Mouse (Mus musculus) layer of hippocampus, adult 2 months (tissue): Measurements from ENCODE around the gene Pcdh15. TPM values are rescaled to one million over a fixed set of nuclear protein-coding genes. Genes with fewer than 3 reads are reported as not detected.

Experiments
- DNase-seq, 2 experiments: peaks; one replicate each; pipeline ENCODE4 v3.0.0; 2022; ENCODE audit warnings: low spot score in 2 of 2
- H3K27ac ChIP-seq: fragments of 200-600 bp; 2 replicates; pipeline ENCODE4 v1.8.1; 2022
- H3K4me3 ChIP-seq: fragments of 200-600 bp; 2 replicates; pipeline ENCODE4 v1.8.1; 2022; ENCODE audit warnings: mild to moderate bottlenecking
- CTCF ChIP-seq: fragments of 200-600 bp; conservative IDR thresholded peaks from 2 replicates; pipeline ENCODE4 v1.8.1; 2022; ENCODE audit warnings: antibody characterized with exemption, mild to moderate bottlenecking, moderate library complexity
- total RNA-seq, 2 experiments: library from RNA; stranded (reverse); gene quantifications; 2 replicates each; pipeline ENCODE4 v1.2.3; 2021

Gene Pcdh15
- total RNA-seq, 2 experiments from 2014 or later = 14.1 to 17.7 TPM

GRCm38 (mm10) chr10:74512315-74512714, 1413.2 kb downstream of the Pcdh15 start:
- H3K27ac ChIP-seq = no peak overlapping the region
- no peak for TF ChIP-seq CTCF
- H3K4me3 ChIP-seq = no peak overlapping the region
- no peak for DNase-seq

DNA sequence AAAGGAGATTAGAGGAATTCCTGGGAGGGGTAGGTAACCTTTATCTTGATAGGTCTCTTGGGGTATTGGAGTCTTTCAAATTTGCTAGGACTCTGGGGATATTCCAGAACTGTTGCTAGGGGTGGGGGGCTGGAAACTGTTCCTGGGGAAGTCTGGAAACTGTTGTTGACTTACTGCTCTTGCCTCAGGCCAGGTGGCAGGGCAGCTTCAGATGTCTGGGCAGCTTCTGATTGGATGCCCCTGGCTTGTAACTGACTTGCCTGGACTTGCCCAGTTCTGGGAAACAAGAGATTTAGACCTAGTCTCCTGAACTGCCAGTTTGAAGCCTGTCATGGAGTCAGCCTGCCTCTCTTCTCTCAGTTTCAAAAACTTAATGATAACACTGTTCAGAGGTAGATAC, 1414.6 kb downstream of the Pcdh15 start:
- Histone ChIP-seq H3K4me3 (no peak overlapping the region), H3K27ac (no peak overlapping the region)
- no peak for DNase-seq
- TF ChIP-seq CTCF = no peak

GRCm38 (mm10) chr10:74538371-74538770, 1439.2 kb downstream of the Pcdh15 start:
- no peak overlapping the region for H3K27ac ChIP-seq
- DNase-seq = no peak
- no peak overlapping the region for H3K4me3 ChIP-seq
- no peak for TF ChIP-seq CTCF

DNA sequence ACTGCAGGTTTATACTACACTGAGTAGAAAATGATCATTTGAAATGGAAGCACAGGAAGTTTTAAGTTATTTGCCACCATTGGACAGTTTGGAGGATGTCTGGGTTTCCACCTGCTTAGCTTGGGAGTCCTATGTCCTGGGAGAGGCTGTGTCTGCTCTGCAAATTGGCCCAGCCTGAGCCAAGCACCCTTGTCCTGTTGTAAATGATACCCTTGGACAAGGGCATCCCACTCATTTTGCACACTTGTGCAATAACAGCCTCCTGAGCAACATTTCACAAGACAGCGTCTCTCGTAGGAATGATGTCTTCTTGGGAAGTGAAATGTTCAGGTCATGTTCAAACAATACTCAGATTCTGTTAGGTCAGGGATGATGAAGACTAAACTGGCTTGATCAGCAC, 1456.2 kb downstream of the Pcdh15 start:
- no peak for TF ChIP-seq CTCF

DNA sequence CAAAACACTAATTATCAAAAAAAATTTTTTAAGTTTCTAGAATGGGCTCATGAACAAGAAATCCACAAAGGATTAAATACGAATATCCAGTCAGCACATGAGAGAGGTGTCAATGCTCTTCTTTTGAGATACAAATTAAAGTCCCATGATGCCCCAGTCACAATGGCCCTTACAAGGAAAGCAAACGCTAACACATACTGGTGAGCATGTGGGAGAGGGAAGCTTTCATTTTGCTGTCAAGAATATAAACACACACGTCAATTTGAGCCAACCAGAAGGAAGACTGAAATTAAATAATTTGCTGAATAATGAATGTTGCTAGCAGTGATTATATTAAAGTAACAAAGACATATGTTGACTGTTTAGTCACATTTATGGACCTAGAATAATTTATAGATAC, 1470.5 kb downstream of the Pcdh15 start:
- H3K27ac ChIP-seq = no peak overlapping the region
- DNase-seq = no peak
- no peak for TF ChIP-seq CTCF
- H3K4me3 ChIP-seq = no peak overlapping the region

More for the DNA sequence above, 1456.2 kb downstream of the Pcdh15 start:
- no peak overlapping the region for H3K27ac ChIP-seq
- no peak overlapping the region for H3K4me3 ChIP-seq
- no peak for DNase-seq

DNA sequence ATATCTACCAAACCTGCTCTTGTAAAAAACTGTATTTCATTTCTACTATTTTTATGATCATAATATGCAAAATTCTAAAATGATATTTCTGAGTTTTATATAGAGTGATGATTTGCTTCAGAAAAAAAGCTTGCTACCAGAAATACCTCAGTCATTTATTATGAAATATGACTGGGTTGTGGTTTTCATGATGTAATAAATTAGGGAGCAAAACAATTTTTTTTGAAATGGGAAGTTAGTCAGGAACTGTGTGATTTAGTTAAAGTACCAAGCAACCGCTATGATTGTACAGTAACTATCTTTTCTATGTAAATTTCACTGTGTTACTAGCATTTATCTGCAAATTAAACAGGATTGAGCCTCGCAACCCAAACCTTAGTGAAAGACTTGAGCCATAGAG, 1480.8 kb downstream of the Pcdh15 start:
- Histone ChIP-seq H3K27ac (no peak overlapping the region), H3K4me3 (no peak overlapping the region)
- TF ChIP-seq CTCF = no peak
- no peak for DNase-seq

DNA sequence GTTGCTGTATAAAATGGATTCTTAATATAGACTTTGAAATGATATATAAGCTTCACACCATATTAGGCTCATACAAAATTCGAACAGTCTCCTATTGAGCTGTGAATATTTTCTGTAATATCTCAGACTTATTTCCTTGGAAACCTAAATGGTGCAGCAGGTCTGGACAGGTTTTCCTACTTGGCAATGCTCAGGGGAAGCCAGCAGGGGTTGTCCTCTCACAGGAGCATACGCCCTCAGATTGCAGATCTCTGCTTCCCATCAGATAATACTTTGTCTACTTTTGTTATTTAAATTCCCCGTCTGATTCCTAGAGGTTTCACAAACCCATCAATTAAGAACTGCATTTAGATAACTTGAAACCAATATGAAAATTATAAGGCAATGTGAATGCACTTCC, 1492.7 kb downstream of the Pcdh15 start:
- TF ChIP-seq CTCF = no peak; the same call in 1 of the 2 replicates
- no peak overlapping the region for H3K4me3 ChIP-seq
- no peak for DNase-seq
- H3K27ac ChIP-seq = no peak overlapping the region

- Histone ChIP-seq H3K4me3 (no peak overlapping the region), H3K27ac (no peak overlapping the region)
- TF ChIP-seq CTCF = no peak
- DNase-seq = no peak
These were observed 1508.5 kb downstream of the Pcdh15 start for GRCm38 (mm10) chr10:74607683-74608082.

DNA sequence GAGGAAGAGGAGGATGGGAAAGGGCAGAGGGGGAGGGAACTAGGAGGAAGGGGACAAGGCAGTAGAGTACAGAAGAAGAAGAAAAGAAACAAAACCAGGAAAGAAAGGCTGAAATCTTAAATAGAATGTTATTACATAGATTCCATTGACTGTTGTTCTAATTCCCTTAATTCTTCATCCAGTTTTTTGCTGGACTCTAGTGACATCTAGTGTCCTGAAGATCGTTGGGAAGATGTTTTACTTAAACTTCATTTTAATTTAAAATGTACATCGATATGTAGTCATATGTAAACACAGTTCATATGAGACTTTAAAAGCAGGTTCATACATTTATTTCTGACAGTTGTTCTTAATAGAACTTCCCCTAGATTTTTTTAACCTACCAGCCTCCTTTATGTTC, 1522.7 kb downstream of the Pcdh15 start:
- peak; percentile 80 for TF ChIP-seq CTCF
- Histone ChIP-seq H3K27ac (no peak overlapping the region), H3K4me3 (no peak overlapping the region)
- peak in 1 of 2 experiments; percentile 30 for DNase-seq

- DNase-seq = no peak
- H3K4me3 ChIP-seq = no peak overlapping the region
- no peak for TF ChIP-seq CTCF
- no peak overlapping the region for H3K27ac ChIP-seq
These were observed 1526.6 kb downstream of the Pcdh15 start for GRCm38 (mm10) chr10:74625715-74626114.

DNA sequence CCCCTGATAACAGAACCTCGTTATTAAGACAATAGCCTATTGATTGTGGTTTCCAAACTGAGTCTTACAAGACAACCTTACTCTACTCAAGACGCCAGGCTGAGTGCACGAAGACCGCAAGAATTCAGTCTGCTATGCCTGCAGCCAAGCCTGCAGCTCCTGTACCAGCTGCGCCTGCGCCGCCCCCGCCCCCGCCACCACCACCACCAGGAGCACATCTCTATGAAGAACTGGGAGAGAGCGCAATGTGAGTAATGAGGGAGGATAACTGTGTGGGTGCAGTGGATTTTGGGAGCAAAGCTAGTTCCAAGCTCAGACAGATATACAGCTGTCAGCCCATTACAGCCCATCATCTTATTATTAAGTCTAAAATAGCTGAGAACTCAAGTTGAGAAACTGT, 1527.5 kb downstream of the Pcdh15 start:
- Histone ChIP-seq H3K4me3 (no peak overlapping the region), H3K27ac (no peak overlapping the region)
- DNase-seq = peak; percentile 13 to 18
- TF ChIP-seq CTCF = no peak

- no peak for TF ChIP-seq CTCF
- no peak for DNase-seq
- Histone ChIP-seq H3K4me3 (no peak overlapping the region), H3K27ac (no peak overlapping the region)
These were observed 1532.2 kb downstream of the Pcdh15 start for GRCm38 (mm10) chr10:74631314-74631713.

DNA sequence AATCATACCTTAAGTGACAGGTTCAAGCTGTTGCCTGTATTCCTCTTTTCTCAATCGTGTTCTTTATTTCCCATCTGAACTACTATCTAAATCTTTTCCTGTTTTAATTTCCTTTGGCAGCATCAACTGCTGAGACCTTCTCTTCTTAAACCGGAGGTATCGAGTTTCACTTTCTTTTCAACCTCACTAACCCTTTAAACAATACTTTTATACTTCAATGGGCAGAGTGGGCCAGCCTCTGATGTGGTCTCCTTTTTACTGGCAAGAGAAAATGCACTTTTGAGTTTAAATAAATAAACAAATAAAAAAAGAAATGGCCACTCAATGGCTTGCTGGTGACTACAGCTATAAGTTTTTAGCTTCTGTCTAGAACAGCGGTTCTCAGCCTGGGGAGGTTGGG, 1537.9 kb downstream of the Pcdh15 start:
- Histone ChIP-seq H3K4me3 (no peak overlapping the region), H3K27ac (no peak overlapping the region)
- DNase-seq = no peak
- TF ChIP-seq CTCF = no peak

GRCm38 (mm10) chr10:74642125-74642524, 1543.0 kb downstream of the Pcdh15 start:
- TF ChIP-seq CTCF = peak; percentile 71
- DNase-seq = no peak
- H3K27ac ChIP-seq = no peak overlapping the region
- no peak overlapping the region for H3K4me3 ChIP-seq

DNA sequence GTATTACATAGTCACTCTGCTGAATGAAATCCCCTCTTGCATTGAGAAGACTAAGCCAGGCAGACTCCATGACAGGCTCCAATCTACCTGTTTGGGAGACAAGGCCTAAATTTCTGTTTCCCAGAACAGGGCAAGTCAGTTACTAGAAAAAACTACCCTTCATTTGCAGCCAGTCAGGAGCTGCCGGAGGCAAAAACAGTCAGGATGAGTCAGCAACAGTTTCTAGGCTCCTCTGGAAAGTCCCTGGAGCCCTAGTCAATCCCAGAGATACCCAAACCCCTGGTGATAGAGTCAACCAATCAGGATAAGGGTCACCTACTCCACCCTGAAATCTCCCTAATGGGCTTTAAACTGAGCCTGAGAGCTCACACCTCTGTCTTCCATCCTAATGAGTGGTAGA, 1564.0 kb downstream of the Pcdh15 start:
- Histone ChIP-seq H3K4me3 (no peak overlapping the region), H3K27ac (no peak overlapping the region)
- no peak for TF ChIP-seq CTCF
- no peak for DNase-seq
